Mouse (Mus musculus) kidney, postnatal 10 days (tissue): ENCODE measurements around the gene Iqcd.

ENCODE experiments used
- DNase-seq: peaks from one replicate; pipeline ENCODE4 v3.0.0; 2021; ENCODE audit warnings: mixed read lengths

Iqcd gene

DNA sequence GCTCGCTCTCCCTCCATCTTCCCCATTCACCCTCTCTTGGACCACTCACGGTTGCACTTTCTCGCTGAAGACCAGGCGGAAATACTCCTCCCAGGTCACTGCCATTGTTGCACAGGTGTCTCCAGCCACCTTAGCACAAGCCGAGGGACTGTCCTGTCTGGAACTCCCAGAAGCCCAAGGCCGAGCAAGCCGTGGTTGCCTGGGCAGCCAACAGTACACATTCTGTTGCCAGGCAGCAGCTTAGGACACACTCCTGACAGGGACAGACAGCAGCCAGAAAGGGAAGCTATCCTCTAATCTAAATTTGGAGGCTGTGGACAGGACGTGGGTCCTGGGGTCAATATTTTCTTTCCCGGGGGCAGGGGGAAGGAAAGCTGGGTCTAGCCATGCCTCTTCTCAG, 45.3 kb downstream of the Iqcd start, which contains the start of gene Cfap73:
TSS of gene Cfap73 (minus strand) at position 105 of the 400 bp plus-strand sequence.
- DNase-seq, result no peak

DNA sequence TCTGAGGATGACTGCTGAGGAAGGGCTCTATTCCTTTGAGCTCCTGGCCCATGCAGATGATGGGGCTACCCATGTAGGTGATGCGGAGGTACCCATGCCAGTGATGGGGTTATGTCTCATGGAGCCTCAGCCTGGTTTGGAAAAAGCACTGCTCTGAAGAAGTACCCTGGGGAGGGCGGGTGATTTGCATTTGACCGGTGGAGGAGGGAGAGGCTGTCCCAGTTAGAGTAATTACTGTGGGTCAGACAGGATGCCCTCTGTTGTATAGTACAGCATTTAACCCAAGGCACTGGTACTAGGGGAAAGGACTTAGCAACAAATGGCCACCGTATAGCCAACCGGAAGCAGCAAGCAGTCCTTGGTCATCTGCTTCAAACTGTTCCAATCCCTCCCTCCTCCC, 46.0 kb downstream of the Iqcd start:
- DNase-seq, result no peak

DNA sequence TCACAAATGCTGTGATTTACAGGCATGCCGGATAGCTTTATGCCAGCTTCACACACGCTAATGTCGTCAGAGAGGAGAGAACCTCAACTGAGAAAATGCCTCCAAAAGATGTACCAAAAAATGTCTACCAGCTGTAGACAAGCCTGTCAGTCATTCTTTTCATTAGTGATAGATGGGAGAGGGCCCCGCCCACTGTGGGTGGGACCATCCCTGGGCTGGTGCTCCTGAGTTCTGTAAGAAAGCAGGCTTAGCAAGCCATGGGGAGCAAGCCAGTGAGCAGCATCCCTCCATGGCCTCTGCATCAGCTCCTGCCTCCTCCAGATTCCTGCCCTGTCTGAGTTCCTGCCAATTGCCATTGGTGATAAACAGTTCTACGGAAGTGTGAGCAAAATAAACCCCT, 46.8 kb downstream of the Iqcd start:
- no peak for DNase-seq

DNA sequence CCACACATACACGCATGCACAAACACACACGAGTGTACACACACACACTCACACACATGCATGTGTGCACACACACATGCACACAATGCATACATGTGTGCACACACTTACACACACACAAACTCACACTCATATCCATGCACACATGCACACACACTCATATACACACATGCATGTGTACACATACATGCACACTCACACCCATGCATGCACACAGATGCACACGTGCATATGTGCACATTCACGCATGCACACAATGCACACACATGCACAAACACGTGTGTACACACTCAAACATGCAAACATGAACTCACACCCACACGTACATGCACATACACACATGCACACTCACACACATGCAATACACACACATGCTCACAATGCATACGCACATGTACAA, 51.3 kb downstream of the Iqcd start:
- no peak for DNase-seq

DNA sequence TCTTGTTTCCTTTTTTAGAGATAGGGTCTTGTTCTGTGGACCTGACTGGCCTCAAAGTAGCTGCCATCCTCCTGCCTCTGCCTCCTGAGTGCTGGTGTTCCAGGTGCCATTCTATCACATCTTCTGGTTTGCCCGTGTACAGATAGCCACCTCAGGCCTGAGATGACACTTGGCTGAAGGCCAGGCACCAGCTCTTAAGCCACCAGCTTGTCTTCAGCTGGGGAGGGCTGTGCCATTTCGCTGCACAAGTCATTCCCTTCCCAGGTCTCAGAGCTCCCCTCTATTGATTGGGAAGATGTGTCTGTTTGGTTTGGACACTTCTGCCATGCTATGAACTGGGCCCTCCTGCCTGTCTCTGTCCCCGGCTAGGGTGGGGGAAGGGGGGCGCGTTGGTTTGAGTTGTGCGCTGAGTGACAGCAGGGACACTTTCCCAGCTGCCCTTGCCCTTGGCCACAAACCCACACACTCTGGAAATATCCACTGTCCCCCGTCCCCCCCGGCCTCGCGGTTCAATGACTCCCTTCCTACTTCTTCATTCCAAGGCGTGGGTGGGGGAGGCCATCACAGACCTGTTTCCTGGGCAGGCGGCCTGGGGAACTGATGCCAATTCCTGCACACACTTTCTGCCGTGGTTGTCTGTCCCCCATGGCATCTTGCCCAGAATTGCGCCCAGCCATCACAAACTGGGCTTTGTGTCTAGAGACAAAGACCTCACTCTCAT, 54.7 kb downstream of the Iqcd start:
- peak; percentile 62 for DNase-seq

DNA sequence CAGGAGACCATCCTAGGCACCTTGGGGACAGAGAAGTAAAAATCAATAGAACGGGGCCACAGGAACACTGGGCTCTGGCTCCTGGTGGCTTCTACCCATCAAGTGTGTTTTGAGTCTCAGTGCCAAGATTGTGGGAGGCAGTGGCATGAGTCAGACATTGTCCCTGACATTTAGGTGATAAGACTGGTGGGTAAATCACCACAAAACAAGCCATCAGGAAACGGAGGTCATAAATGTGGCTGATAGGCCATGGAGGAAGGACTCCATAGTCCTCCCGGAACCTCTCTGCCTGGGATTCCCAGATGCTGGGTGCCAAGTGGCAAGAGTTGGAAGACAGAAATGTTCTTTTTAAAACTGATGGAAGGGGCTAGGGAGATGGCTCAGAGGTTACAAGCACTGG, 55.4 kb downstream of the Iqcd start:
- no peak for DNase-seq

DNA sequence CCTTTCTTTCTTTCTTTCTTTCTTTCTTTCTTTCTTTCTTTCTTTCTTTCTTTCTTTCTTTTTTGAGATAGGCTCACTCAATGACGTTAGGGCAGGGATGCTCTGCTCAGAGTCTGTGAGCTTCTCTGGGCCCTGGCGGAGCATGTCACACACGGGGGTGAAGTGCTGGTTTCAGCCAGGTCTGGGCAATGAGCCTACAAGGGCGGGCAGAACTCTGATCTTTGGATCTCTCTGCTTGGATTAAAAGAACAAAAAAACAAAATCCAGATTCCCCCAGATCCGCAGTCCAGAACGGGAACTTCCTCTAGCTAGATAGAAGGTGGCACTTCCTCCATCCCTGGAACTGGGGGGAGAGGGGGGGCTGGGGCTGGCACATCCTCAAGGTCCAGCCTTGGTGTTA, 57.0 kb downstream of the Iqcd start:
- peak; percentile 60 for DNase-seq

DNA sequence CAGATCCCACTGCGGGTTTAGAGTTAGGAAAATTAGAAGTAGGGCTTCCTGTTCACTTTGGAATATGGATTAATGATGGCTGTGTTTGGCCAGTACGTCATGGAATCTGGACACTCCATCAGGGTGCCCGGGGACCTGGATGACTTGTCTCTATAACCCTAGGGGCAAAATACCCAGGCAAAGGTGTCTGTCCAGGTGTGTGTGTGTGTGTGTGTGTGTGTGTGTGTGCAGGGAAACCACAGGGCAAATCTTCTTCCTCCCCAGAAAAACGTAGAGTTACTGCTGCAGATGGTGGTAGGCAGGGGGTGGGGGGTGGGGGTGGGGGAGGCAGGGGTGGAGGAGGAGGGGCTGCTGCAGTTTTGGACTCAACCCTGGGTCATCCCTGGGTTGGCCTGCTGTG, 58.5 kb downstream of the Iqcd start:
- DNase-seq, result no peak

DNA sequence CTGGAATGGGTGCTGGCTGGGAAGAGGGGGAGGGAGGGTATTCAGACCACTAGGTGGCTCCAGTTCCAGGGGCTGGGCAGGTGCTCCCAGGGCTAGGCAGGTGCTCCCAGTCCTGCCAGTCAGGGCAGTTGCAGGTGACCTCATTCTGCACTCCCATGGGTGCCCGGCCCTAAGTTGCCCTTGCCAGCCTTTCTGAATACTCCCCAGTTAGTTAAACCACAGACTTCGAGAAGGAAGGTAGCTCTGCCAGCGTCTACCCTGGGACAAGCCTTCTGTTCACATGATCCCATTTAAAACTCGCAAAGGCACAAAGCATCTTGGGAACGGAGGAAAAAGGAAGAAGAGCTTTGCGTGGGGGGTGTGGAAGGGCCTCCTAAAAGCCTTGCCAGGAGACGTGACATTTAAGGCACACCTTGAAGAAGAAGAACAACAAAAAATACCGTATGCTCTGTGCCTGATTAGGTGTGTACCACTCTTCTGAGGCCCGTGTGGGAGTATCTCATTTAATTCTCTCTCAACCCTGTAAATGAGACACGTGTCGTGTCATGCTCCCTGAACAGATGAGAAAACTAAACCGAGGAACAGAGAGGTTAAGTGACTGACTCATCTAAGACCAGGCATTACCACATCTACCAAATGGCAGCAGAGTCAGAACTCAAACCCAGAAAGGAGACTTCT, 59.1 kb downstream of the Iqcd start:
- DNase-seq, result no peak

DNA sequence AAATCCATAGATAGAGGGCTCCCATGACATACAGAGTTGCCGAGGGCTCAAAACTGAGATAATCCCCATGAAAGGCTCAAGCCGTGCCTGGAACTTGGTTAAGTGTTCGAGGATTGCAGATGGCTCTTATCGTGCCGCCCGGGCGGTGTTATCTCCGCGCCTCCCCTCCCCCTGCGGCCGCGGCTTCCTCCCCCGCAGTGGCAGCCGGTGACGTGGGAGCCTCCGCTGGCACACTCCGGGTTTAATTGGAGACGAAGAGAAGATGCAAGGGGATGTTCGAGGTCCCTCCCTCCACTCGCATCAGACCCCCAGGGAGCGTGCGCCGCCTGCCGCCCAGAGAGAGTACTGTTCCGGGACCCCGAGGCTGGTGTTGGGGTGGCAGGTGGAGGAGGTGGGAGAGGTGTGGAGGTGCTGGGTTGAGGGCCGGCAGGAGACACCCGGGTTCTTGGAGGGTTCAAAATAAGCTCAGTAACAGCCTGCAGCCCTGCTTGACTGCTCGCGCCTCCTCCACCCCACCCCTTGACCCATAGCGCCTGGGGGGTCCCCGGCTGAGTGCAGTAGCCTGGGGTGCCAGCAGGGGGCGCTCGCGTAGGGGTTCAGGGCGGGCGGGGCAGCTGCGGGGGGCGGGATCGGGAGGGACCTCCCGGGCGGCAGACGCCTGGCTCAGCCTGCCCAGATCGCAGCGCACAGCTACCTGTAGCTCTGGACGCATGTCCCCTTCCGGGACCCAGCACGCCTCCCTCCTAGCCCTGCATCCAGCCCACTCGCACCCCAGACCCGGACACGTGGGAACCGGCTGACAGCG, 60.0 kb downstream of the Iqcd start, which contains the start of gene Rasal1:
TSS of gene Rasal1 (plus strand) at position 244 of the 805 bp plus-strand sequence.
- peak; percentile 60 for DNase-seq

DNA sequence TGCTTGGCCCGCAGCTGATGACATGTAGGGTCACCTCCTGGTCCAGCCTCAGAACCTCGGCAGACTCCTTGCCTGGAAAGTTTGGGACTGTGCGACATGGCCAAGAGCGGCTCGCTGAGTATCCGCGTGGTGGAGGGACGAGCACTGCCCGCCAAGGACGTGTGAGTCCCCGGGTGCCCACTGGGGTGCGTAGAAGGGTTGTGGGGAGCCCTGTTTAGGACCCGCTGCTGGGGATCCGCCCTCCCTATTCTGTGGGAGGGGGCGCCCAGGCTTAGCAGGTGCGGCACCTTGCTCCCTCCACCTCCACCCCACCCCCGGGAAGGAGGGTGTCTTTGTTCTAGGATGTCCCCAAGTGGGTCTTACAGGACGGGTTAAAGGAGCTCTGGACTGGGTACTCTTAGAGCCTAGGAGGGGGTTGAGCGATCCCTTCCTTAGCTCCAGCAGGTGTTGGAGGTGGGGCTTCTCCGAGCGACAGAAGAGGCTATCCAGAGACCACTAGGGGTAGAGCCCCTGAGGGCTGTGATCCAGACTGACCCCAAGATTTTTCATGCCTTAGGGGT, 60.6 kb downstream of the Iqcd start:
- no peak for DNase-seq

DNA sequence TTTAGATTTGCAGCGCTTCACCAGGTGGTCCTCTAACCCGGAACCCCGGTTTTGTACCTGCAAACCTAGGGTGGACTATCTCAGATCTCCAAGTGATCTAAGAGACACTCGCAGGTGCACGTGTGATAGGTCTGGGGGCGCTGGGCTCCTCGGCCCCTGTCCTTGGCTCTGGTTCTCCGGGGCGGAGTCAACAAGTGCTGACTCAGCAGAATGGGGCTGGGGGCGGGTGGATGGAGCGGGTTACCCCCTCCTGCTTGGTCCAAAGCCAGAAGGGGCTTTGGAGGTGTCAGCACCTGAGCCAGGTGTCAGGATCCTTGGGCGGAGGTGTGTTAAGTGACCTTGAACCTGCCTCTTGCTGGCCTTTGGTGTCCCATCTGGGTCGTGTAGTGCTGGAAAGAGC, 61.1 kb downstream of the Iqcd start:
- DNase-seq, result no peak

DNA sequence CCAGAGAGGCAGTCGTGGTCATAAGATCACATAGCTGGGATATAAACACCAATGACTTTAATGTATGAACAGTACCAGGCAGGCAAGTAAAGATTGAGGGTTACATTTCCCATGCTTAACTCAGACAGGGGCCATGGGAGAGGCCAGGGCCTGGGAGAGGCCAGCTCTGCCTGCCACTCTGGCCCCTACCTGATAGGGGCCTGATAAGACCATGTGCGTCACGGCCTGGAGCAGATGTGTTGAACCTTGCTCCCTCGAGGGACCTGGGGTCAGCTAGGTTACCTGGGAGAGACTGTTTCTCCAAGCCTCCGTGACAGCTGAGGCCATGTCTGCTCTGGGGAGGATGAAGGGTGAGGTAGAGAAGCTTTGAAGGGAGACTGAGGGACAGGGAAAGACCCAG, 62.4 kb downstream of the Iqcd start:
- no peak for DNase-seq

DNA sequence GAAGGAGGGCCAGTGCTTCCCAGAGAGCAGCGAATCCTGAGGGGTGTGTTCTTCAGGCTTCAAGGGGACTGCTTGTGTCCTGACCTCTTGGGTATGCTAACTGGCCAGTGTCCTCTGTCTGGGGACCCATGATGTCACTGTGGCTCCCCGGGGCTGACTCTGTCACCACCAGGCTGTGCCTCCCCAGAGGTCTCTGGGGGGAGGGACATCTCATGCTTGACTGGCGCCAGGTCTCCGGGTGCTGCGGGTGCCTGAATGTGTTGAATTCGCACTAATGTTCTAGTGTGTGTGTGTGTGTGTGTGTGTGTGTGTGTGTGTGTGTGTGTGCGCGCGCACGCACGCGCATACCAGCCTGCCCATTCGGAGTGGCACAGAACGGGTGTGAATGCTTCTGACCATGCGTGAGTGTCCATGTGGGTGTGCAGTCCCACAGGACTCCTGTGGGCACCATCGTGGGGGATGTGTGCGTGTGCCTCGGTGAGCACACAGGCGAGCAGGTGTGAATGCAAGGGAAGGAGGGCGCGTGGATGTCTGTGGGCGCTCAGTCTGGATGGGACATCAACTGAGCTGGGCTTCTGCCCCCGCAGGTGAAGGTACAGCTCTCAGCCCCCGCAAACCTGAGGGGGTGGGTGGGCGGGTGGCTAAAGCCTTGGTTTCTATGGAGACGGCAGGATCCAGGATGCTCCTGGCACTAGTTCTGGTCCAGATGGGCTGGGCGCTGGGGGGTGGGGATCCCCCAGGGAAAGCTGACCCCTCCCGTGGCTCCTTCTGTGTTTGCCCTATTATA, 64.3 kb downstream of the Iqcd start:
- no peak for DNase-seq

DNA sequence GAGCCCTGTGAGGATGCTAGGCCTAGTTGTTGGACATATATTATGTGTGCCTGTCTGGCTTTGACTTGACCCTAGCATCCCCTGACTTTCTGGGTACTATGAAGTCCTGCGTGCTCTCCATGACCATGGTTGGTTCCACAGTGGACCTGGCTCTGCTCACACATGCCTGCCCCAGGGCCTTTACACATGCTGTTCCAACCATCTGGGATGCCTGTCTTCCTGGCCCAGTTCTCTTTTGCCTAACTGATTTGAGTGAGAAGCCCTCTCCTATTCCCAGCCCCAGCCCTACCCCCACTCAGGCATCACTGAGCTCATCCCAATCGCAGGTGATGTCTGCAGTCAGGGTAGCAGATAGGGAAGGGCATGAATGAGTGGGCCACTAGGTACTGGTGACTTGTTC, 65.1 kb downstream of the Iqcd start:
- no peak for DNase-seq

DNA sequence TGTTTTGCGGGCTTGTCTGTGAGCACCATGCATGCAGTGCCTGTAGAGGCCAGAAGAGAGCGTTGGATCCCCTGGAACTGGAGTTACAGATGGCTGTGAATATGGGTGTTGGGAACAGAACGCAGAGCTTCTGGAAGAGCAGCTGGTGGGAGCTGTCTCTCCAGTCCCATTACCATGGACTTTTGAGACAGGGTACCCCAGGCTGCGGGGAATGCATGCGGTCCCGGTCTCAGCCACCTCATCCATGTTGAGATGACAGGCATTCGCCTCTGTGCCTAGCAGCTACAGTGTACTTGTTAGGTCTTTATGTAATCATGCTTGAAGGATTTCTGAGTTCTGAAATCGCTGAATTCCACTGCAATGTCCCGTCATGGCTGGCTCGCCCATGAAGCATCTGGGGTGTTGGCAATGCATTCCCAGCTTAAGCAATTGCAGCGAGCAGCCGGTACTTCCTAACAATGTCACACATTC, 67.5 kb downstream of the Iqcd start:
- DNase-seq, result no peak
